Mouse (Mus musculus): Measurements from ENCODE around the gene Hnrnph3.
A peak's percentile ranks its signal among the peaks of the same experiment; 100 is the strongest.

Gene Hnrnph3

GRCm38 (mm10) chr10:62980039-62980954 lies 43.7 kb downstream of the Hnrnph3 start, which contains the start of gene Rufy2:
Gene Rufy2, plus strand, starts transcription at chr10:62980223.
- DNase-seq, result peak; percentile 95

GRCm38 (mm10) chr10:62979667-62980038 lies 44.4 kb downstream of the Hnrnph3 start:
- no peak for DNase-seq

- peak; percentile 46 for DNase-seq
These were observed 52.2 kb downstream of the Hnrnph3 start for GRCm38 (mm10) chr10:62971821-62972220.

GRCm38 (mm10) chr10:62966291-62966690 lies 57.7 kb downstream of the Hnrnph3 start:
- DNase-seq, result peak; percentile 44

- DNase-seq, result no peak
These were observed 58.2 kb downstream of the Hnrnph3 start for GRCm38 (mm10) chr10:62965796-62966195.

Data from cerebellum, adult 11-12 months (tissue).